ENCODE assay signal across 27 mouse cellular contexts in the genomic region with DNA sequence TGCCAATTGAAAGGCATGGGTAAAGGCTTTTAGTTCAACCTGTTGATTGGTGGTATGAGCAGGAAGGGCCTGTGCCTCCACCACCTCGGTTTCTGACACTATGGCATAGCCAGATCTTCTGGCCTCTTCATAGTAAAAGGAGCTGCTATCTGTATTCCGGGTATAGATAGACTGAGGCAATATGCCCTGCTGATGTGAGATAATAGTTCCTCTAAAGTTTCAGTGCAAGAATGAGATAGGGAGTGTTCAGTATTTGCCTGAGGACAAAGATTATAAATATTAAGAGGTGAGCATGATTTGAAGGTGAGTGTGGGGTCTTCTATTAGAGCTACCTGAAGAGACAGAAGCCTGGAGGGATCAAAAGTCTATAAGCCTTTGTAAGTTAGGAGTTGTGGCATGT.
"Had no signal": no experiment of that assay in that cellular context is flagged by ENCODE, and none has a peak within 500 bp of the region (broad histone marks: within the 10 kb centered on the region; RNA-seq: fewer than 3 reads in every experiment).

No protein-coding gene starts in this region.

- H3K4me1 ChIP-seq: embryonic facial prominence, embryonic 10.5 days; embryonic facial prominence, embryonic 12.5 days; embryonic facial prominence, embryonic 13.5 days; embryonic facial prominence, embryonic 15.5 days; forebrain, embryonic 10.5 days; forebrain, embryonic 12.5 days; forebrain, embryonic 13.5 days; forebrain, embryonic 15.5 days had no signal

- DNase-seq: cerebellum, adult 9-10 months; cerebellum, adult 9-11 months; cerebellum, postnatal 10 days; cerebellum, postnatal 14 days; cerebellum, postnatal 25 days; cerebellum, postnatal 36 days; embryo, embryonic 11 days; forebrain, postnatal 0 days; gastrocnemius, adult 2 months; gastrocnemius, postnatal 10 days; gastrocnemius, postnatal 14 days; gastrocnemius, postnatal 25 days; gastrocnemius, postnatal 36 days; heart, adult 11 months; heart, adult 18-20 months; heart, adult 2 months had no signal

- H3K9me3 ChIP-seq: embryonic facial prominence, embryonic 10.5 days; embryonic facial prominence, embryonic 12.5 days; embryonic facial prominence, embryonic 13.5 days; embryonic facial prominence, embryonic 15.5 days; forebrain, embryonic 10.5 days; forebrain, embryonic 12.5 days; forebrain, embryonic 13.5 days; forebrain, embryonic 15.5 days had no signal

- H3K27me3 ChIP-seq: embryonic facial prominence, embryonic 12.5 days; embryonic facial prominence, embryonic 13.5 days; embryonic facial prominence, embryonic 15.5 days; forebrain, embryonic 12.5 days; forebrain, embryonic 13.5 days; forebrain, embryonic 15.5 days had no signal

- ATAC-seq: forebrain, embryonic 13.5 days; forebrain, embryonic 14.5 days; forebrain, embryonic 15.5 days; forebrain, embryonic 16.5 days; forebrain, postnatal 0 days had no signal

- H3K27ac ChIP-seq: embryonic facial prominence, embryonic 10.5 days; embryonic facial prominence, embryonic 12.5 days; embryonic facial prominence, embryonic 13.5 days; embryonic facial prominence, embryonic 15.5 days; forebrain, embryonic 10.5 days; forebrain, embryonic 12.5 days; forebrain, embryonic 13.5 days; forebrain, embryonic 15.5 days; gastrocnemius, adult 2 months; heart, adult 2 months had no signal

- H3K4me3 ChIP-seq: embryonic facial prominence, embryonic 10.5 days; embryonic facial prominence, embryonic 12.5 days; embryonic facial prominence, embryonic 13.5 days; embryonic facial prominence, embryonic 15.5 days; erythroblast, embryonic 14.5 days; forebrain, embryonic 10.5 days; forebrain, embryonic 12.5 days; forebrain, embryonic 13.5 days; forebrain, embryonic 15.5 days; gastrocnemius, adult 2 months; heart, adult 2 months had no signal

- H3K9ac ChIP-seq: embryonic facial prominence, embryonic 12.5 days; embryonic facial prominence, embryonic 13.5 days; embryonic facial prominence, embryonic 15.5 days; forebrain, embryonic 12.5 days; forebrain, embryonic 13.5 days; forebrain, embryonic 15.5 days; forebrain, postnatal 0 days had no signal

- H3K4me2 ChIP-seq: embryonic facial prominence, embryonic 12.5 days; embryonic facial prominence, embryonic 13.5 days; embryonic facial prominence, embryonic 15.5 days; forebrain, embryonic 12.5 days; forebrain, embryonic 13.5 days; forebrain, embryonic 15.5 days had no signal

- H3K36me3 ChIP-seq: embryonic facial prominence, embryonic 10.5 days; embryonic facial prominence, embryonic 12.5 days; embryonic facial prominence, embryonic 13.5 days; embryonic facial prominence, embryonic 15.5 days; forebrain, embryonic 10.5 days; forebrain, embryonic 12.5 days; forebrain, embryonic 15.5 days had no signal
